Comparison of ENCODE assay signal across 9 mouse cellular contexts in the genomic region with DNA sequence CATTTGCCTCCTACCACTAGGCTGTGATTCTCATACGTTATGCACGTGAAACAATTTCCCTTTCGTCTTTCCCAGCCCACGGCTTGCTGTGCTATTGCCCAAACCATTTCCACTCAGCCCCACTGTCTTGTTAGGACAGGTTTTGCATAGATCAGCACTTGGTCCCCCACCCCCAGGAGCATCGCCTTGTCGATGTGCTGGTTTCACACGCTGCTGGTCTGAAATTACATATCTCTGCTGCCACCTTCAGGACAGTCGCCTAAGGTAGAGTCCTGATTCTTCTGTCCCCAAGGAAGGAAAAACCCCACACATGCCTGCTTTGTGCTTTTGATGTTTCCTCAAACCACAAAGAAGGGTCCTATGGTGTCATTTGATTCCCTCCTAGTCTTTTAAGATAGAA.
DNase-seq lines count a peak whose midpoint lies in the region; ATAC-seq lines count a peak whose summit lies in the region.
"Had no signal": no experiment of that assay in that cellular context is flagged by ENCODE, and none has a peak within 500 bp of the region (broad histone marks: within the 10 kb centered on the region; RNA-seq: fewer than 3 reads in every experiment).

No protein-coding gene starts in this region.

- no peaks in the 10 kb centered on the region for H3K27me3 ChIP-seq in intestine, embryonic 14.5 days (replicated peaks; ENCODE audit: control insufficient read depth, insufficient read depth, low read length)
- no peaks in the 10 kb centered on the region for H3K27me3 ChIP-seq in intestine, embryonic 15.5 days (replicated peaks)
- no peaks in the 10 kb centered on the region for H3K27me3 ChIP-seq in hindbrain, embryonic 16.5 days (replicated peaks; ENCODE audit: control insufficient read depth, insufficient read depth, low read length)
- 0 out of 2 replicates have a peak, but pooled peaks cover 2% of the 10 kb centered on the region for H3K27me3 ChIP-seq in neural tube, embryonic 12.5 days (replicated peaks)

- WGBS in intestine, embryonic 14.5 days, result 27% methylated on average over 8 of the region's 8 CpGs
- WGBS in intestine, embryonic 15.5 days, result 25% methylated on average over 8 of the region's 8 CpGs
- 21% methylated on average over 8 of the region's 8 CpGs for WGBS in hindbrain, embryonic 16.5 days
- whole genome bisulfite sequencing in neural tube, embryonic 12.5 days, result 36% methylated on average over 8 of the region's 8 CpGs

- H3K36me3 ChIP-seq in intestine, embryonic 14.5 days (ENCODE audit: control insufficient read depth, insufficient read depth, low read length), result no peaks in the 10 kb centered on the region
- no peaks in the 10 kb centered on the region for H3K36me3 ChIP-seq in intestine, embryonic 15.5 days
- no peaks in the 10 kb centered on the region for H3K36me3 ChIP-seq in hindbrain, embryonic 16.5 days (ENCODE audit: control insufficient read depth, insufficient read depth, low read length)
- H3K36me3 ChIP-seq in neural tube, embryonic 12.5 days, result no peaks in the 10 kb centered on the region
- H3K36me3 ChIP-seq: liver, embryonic 15.5 days had no signal

- no peak overlapping the region for H3K27ac ChIP-seq in intestine, embryonic 14.5 days (ENCODE audit: low read depth)
- H3K27ac ChIP-seq in intestine, embryonic 15.5 days, result no peak overlapping the region
- no peak overlapping the region for H3K27ac ChIP-seq in hindbrain, embryonic 16.5 days (ENCODE audit: low read depth, low read length)
- no peak overlapping the region for H3K27ac ChIP-seq in neural tube, embryonic 12.5 days
- H3K27ac ChIP-seq: liver, embryonic 15.5 days had no signal

- ATAC-seq in intestine, embryonic 14.5 days (replicated peaks; ENCODE audit: low FRiP score, low TSS enrichment, low read depth), result no peak
- no peak for ATAC-seq in intestine, embryonic 15.5 days
- ATAC-seq in hindbrain, embryonic 16.5 days, result no peak; the same call in 1 of the 2 replicates
- 0 out of 2 replicates have a peak, but pooled peaks have one; percentile 33 for ATAC-seq in neural tube, embryonic 12.5 days (ENCODE audit: low FRiP score, low read depth)

- H3K4me3 ChIP-seq in intestine, embryonic 14.5 days (ENCODE audit: low read depth, low read length), result no peak overlapping the region
- no peak overlapping the region for H3K4me3 ChIP-seq in intestine, embryonic 15.5 days (replicated peaks)
- H3K4me3 ChIP-seq in hindbrain, embryonic 16.5 days (ENCODE audit: low read length), result no peak overlapping the region
- no peak overlapping the region for H3K4me3 ChIP-seq in neural tube, embryonic 12.5 days
- H3K4me3 ChIP-seq: liver, embryonic 15.5 days had no signal

- intact Hi-C loops in left cerebral cortex, postnatal 4 days (cut with DNase I), result no loop called here

- H3K9me3 ChIP-seq in intestine, embryonic 14.5 days (ENCODE audit: control insufficient read depth, low read length), result no peaks in the 10 kb centered on the region
- H3K9me3 ChIP-seq in intestine, embryonic 15.5 days, result no peaks in the 10 kb centered on the region
- H3K9me3 ChIP-seq in hindbrain, embryonic 16.5 days (ENCODE audit: control insufficient read depth, low read length), result no peaks in the 10 kb centered on the region
- H3K9me3 ChIP-seq in neural tube, embryonic 12.5 days, result no peaks in the 10 kb centered on the region
- H3K9me3 ChIP-seq: liver, embryonic 15.5 days had no signal

- DNase-seq in intestine, embryonic 14.5 days (ENCODE audit: low spot score), result peak; percentile 74
- DNase-seq in R1 (ENCODE audit: low read depth, low spot score), result peak; percentile 69
- DNase-seq in embryo, embryonic 10 days (ENCODE audit: low spot score), result peak; percentile 77
- peak; percentile 82 for DNase-seq in left cerebral cortex, postnatal 4 days
- no peak for DNase-seq in T-cell, adult 2 months (ENCODE audit: low spot score)

- no peak overlapping the region for H3K4me2 ChIP-seq in intestine, embryonic 14.5 days (ENCODE audit: low read length)
- no peak overlapping the region for H3K4me2 ChIP-seq in intestine, embryonic 15.5 days (replicated peaks)
- 0 out of 2 replicates have a peak overlapping the region, but pooled peaks have one; percentile 20 for H3K4me2 ChIP-seq in hindbrain, embryonic 16.5 days (ENCODE audit: low read length)
- no peak overlapping the region for H3K4me2 ChIP-seq in neural tube, embryonic 12.5 days (replicated peaks)
- H3K4me2 ChIP-seq: liver, embryonic 15.5 days had no signal

- no peaks in the 10 kb centered on the region for H3K4me1 ChIP-seq in intestine, embryonic 14.5 days (replicated peaks; ENCODE audit: control insufficient read depth, insufficient read depth, low read length)
- H3K4me1 ChIP-seq in intestine, embryonic 15.5 days (replicated peaks), result no peaks in the 10 kb centered on the region; the same call in 1 of the 2 replicates
- H3K4me1 ChIP-seq in hindbrain, embryonic 16.5 days (ENCODE audit: control insufficient read depth, insufficient read depth, low read depth, low read length), result no peaks in the 10 kb centered on the region
- H3K4me1 ChIP-seq in neural tube, embryonic 12.5 days, result peaks cover 12% of the 10 kb centered on the region

- no peak overlapping the region for H3K9ac ChIP-seq in intestine, embryonic 14.5 days (ENCODE audit: low read length)
- H3K9ac ChIP-seq in intestine, embryonic 15.5 days, result no peak overlapping the region
- H3K9ac ChIP-seq in hindbrain, embryonic 16.5 days (ENCODE audit: low read depth, low read length), result no peak overlapping the region
- no peak overlapping the region for H3K9ac ChIP-seq in neural tube, embryonic 12.5 days
- H3K9ac ChIP-seq: liver, embryonic 15.5 days had no signal
